Mouse (Mus musculus) left cerebral cortex, adult 9 months (tissue): ENCODE results near the gene Hist1h3b.

Experiments used
- DNase-seq, 2 experiments: peaks; one replicate each; pipeline ENCODE4 v3.0.0; 2022; ENCODE audit warnings: low spot score in 2 of 2

Gene Hist1h3b

GRCm38 (mm10) chr13:23772561-23773313, 20.7 kb downstream of the Hist1h3b start:
- DNase-seq, result peak in 1 of 2 experiments; percentile 42

- DNase-seq, result no peak
These were observed 26.3 kb downstream of the Hist1h3b start for GRCm38 (mm10) chr13:23778339-23778738.

GRCm38 (mm10) chr13:23779025-23779424, 27.0 kb downstream of the Hist1h3b start:
- no peak for DNase-seq

- peak in 1 of 2 experiments; percentile 50 for DNase-seq
These were observed 40.5 kb downstream of the Hist1h3b start for GRCm38 (mm10) chr13:23792520-23792919.

- DNase-seq, result no peak
These were observed 47.3 kb downstream of the Hist1h3b start for GRCm38 (mm10) chr13:23799405-23799804.
